Mouse (Mus musculus) left cerebral cortex, postnatal 10 days (tissue): Measurements from ENCODE around the gene Card6. TPM values are rescaled to one million over a fixed set of nuclear protein-coding genes. Genes with fewer than 3 reads are reported as not detected.

Source experiments
- DNase-seq, 2 experiments: peaks; one replicate each; pipeline ENCODE4 v3.0.0; 2021 to 2022; ENCODE audit warnings: low spot score in 2 of 2, mixed read lengths in 1 of 2; ENCODE audit errors: extremely low spot score in 1 of 2
- intact Hi-C: fragments of 180-260 bp; cut with DNase I; formaldehyde crosslinking; loops from one replicate; pipeline ENCODE4 v1.15.1; 2025
- total RNA-seq, 2 experiments: library from RNA; stranded (reverse); gene quantifications; 2 replicates each; pipeline ENCODE4 v1.2.3; 2021

The Card6 gene
- total RNA-seq, 2 experiments from 2014 or later: 0.73 to 0.88 TPM

DNA sequence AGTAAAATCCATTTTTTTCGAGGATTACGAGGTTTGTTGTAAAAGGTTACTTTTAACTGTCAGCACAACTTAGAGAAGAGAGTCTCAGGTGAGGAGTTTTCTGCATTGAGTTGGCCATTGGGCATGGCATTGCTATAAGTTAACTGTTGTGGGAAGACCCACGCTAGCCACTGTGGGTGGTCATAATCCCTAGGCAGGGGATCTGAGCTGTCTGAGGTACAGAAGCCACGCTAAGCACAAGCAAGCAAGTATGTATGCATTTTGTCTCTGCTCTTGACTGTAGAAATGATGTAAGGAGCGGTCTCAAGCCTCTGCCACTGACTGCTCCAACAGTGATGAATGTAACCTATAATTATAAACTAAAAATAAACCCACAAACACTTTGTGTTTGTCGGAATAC lies 2.4 kb downstream of the Card6 start:
- intact Hi-C loops: loop anchor here (2.0 to 10.0 kb wide), 2 partner anchors 1049 to 1811 kb away; no protein-coding TSS in a partner anchor
- DNase-seq: no peak

GRCm38 (mm10) chr15:5102312-5102711 lies 6.0 kb downstream of the Card6 start:
- DNase-seq: no peak
- intact Hi-C loops: loop anchor here (10.0 kb wide), 1 partner anchor 1808 kb away; no protein-coding TSS in a partner anchor

- DNase-seq: no peak
- intact Hi-C loops: no loop called here
Measured at GRCm38 (mm10) chr15:5097376-5097775, 11.0 kb downstream of the Card6 start.

DNA sequence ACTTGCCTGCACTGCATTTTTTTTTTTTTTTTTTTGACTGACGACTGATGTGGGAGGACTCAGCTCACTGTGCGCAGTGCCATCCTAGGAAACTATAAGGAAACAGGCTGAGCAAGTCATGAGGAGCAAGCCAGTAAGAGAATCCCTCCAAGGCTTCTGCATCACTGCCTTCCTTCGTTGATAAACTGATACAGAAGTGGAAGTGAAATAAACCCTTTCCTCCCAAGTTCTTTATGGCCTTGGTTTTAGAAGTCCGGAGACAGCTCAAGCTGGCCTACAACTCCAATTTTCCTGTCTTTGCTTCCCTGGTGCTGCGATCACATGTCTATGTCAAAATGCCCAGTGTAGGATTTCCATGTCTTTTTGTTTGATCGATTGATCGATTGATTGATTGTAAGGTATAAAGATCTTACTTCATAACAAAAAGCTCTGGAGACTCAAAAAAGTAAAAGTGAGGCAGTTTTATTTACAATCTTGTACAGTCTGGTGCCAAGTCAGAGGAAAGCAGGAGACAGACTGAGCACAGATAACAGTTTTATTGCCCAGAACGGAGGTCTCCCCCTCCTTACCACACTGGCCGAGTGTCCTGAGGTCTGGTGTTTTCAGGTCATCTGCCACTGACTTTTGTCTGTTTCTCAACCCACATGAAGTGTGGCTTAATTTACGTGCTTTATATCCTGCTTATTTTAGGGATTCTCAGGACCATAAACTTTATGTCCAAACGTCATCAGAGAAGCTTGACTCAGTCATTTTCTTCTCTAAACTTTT lies 12.6 kb downstream of the Card6 start:
- DNase-seq: no peak
- intact Hi-C loops: no loop called here

GRCm38 (mm10) chr15:5090131-5090530 lies 18.2 kb downstream of the Card6 start:
- DNase-seq: no peak
- intact Hi-C loops: no loop called here

DNA sequence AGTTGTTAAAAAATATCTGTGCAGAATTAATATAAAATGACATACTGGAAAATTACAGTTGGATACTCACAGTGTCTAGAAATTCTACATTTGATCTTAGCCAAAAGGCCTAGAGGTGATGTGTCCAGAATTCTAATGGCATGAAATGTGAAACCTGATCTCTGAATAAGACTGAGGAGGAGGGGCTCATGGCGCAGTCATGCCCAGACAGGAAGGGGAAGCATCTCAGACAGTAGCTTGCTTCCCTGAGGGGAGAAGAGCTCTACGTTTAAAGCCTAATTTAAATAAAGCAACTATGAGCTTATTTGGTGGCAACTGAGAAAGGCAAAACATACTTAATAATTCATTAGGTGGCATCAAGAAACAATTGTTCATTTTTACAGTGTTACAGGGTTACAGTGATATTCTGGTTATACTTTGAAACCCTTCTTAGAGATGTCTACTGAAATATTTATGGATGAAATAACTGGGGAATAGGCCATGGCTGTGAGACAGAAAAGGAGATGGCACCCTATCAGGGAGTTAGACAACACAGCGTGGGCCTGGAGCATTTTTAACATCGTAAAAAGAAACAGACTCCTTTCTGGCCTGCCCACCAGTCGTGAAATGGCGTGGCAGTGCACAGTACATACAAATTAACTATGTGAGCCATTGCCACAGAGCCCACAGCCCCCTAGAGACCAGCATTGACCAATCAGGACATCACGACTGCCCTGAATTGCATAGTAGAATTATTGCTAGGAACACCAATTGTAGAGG lies 19.3 kb downstream of the Card6 start:
- intact Hi-C loops: no loop called here

GRCm38 (mm10) chr15:5086162-5086561 lies 22.2 kb downstream of the Card6 start:
- no peak for DNase-seq
- intact Hi-C loops: no loop called here

More for the DNA sequence above, 19.3 kb downstream of the Card6 start:
- DNase-seq: no peak

DNA sequence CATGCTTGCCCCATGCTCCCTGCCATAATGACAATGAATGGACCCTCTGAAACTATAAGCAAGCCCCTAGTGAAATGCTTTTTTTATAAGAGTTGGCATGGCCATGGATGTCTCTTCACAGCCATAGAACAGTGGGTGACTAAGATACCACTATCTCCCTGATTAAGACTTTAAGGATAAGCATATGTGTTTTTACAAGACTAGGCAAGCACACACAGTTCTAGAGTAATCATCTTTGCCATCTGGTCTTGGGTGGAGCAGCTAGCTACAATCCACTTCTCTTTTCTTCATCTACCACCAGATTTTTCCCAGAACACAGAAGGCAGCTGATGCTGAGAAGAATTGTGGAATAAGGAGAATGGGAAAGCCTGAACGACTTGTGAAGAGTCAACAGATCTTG lies 27.1 kb downstream of the Card6 start:
- intact Hi-C loops: no loop called here
- DNase-seq: no peak

DNA sequence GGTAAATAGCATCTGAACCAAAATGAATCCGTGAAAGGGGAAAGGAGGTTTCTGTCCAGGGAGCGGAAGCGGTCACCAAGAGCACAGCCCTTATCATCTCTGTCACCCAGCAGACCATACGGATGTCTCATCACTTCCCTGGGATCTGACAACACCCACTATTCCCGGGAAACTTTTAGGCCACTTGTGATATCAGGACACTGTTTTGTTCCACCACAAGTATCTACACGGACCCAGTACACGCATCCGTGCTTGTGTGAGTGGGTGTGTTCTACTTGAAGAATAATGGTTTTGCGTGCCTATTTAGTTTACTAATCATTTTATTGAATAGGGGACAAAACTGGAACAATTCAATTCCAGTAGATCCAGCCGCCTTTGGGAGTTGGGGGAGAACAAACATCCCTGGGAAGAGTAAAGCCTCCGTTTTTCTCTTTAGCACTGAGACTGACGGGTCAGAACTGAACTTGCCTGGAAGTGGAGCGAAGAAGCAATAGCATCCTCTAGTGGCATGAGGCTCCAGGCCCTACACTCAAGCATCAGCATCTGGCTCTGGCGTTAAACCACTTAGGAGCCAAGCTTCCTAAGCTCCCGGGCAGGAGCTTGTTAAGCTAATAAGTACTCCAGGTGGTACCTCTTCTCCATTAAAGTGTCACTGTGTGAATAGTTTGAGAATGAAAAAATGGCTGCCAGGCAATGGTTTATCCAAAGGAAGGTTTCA lies 39.4 kb downstream of the Card6 start:
- peak; percentile 43 to 66 for DNase-seq
- intact Hi-C loops: loop anchor here (5.0 kb wide), 1 partner anchor 1012 kb away; no protein-coding TSS in a partner anchor

- DNase-seq: no peak
- intact Hi-C loops: no loop called here
Measured at GRCm38 (mm10) chr15:5063635-5064034, 44.7 kb downstream of the Card6 start, which contains the start of gene C7. Gene C7, minus strand, starts transcription at chr15:5063740.

Other genes starting within 250 kb of the Card6 start
- gene Mroh2b, start 209.8 kb downstream of the Card6 start, total RNA-seq: not detected
- under 1 TPM; 0.47 to 0.81 TPM for gene C7, start 44.8 kb downstream of the Card6 start, total RNA-seq
- gene Rpl37, start 8.1 kb upstream of the Card6 start, total RNA-seq: 100 to 1,000 TPM; 247 to 251 TPM
- gene Prkaa1, start 35.3 kb upstream of the Card6 start, total RNA-seq: 10 to 100 TPM; 15.7 to 18.2 TPM
- 10 to 100 TPM; 47.3 to 47.8 TPM for gene Ttc33, start 77.0 kb upstream of the Card6 start, total RNA-seq
- gene Ptger4, start 135.6 kb upstream of the Card6 start, total RNA-seq: 1 to 10 TPM; 2.4 to 2.9 TPM